Mouse (Mus musculus) mature B cell (primary cell): ENCODE data around the gene Anp32e.
"Not testable (repeated sequence)": the region's sequence is repeated elsewhere in the genome, so short reads cannot be mapped to it uniquely, and the experiment has no call there.

ENCODE experiments used
- in situ Hi-C: fragments of 300-500 bp; cut with MboI; formaldehyde crosslinking; loops from 2 replicates; pipeline ENCODE4 v1.14.3; 2019

The Anp32e gene

GRCm38 (mm10) chr3:95904568-95904967, 24.5 kb upstream of the Anp32e start, which contains the start of gene Car14:
Car14 (minus strand) TSS chr3:95904691.
- in situ Hi-C loops, result no loop called here

GRCm38 (mm10) chr3:95905146-95905939, 23.7 kb upstream of the Anp32e start:
- in situ Hi-C loops, result no loop called here

- in situ Hi-C loops, result no loop called here
Measured at GRCm38 (mm10) chr3:95905940-95906492, 23.0 kb upstream of the Anp32e start.

- in situ Hi-C loops, result no loop called here
Measured at GRCm38 (mm10) chr3:95906860-95907259, 22.2 kb upstream of the Anp32e start.

GRCm38 (mm10) chr3:95907613-95908012, 21.4 kb upstream of the Anp32e start:
- in situ Hi-C loops, result no loop called here

GRCm38 (mm10) chr3:95914706-95915105, 14.3 kb upstream of the Anp32e start:
- in situ Hi-C loops, result no loop called here

GRCm38 (mm10) chr3:95916760-95917159, 12.3 kb upstream of the Anp32e start:
- in situ Hi-C loops, result no loop called here

- in situ Hi-C loops, result not testable (repeated sequence)
Measured at GRCm38 (mm10) chr3:95920532-95920931, 8.5 kb upstream of the Anp32e start.

- in situ Hi-C loops, result not testable (repeated sequence)
Measured at GRCm38 (mm10) chr3:95923429-95923828, 5.6 kb upstream of the Anp32e start.

GRCm38 (mm10) chr3:95924185-95924584, 4.9 kb upstream of the Anp32e start:
- in situ Hi-C loops, result no loop called here

GRCm38 (mm10) chr3:95925087-95925486, 4.0 kb upstream of the Anp32e start:
- in situ Hi-C loops, result no loop called here

- in situ Hi-C loops, result no loop called here
Measured at GRCm38 (mm10) chr3:95928261-95928657, 787 bp upstream of the Anp32e start.

GRCm38 (mm10) chr3:95929581-95930470, 780 bp downstream of the Anp32e start:
- in situ Hi-C loops, result no loop called here

GRCm38 (mm10) chr3:95930471-95930789, 1.4 kb downstream of the Anp32e start:
- in situ Hi-C loops, result no loop called here

- in situ Hi-C loops, result no loop called here
Measured at GRCm38 (mm10) chr3:95931471-95931870, 2.4 kb downstream of the Anp32e start.

GRCm38 (mm10) chr3:95932157-95932556, 3.1 kb downstream of the Anp32e start:
- in situ Hi-C loops, result no loop called here

GRCm38 (mm10) chr3:95932566-95932965, 3.5 kb downstream of the Anp32e start:
- in situ Hi-C loops, result no loop called here

- in situ Hi-C loops, result no loop called here
Measured at GRCm38 (mm10) chr3:95933111-95933750, 4.2 kb downstream of the Anp32e start.

- in situ Hi-C loops, result no loop called here
Measured at GRCm38 (mm10) chr3:95934448-95934847, 5.4 kb downstream of the Anp32e start.

- in situ Hi-C loops, result no loop called here
Measured at GRCm38 (mm10) chr3:95938217-95938616, 9.2 kb downstream of the Anp32e start.

- in situ Hi-C loops, result no loop called here
Measured at GRCm38 (mm10) chr3:95938835-95939234, 9.8 kb downstream of the Anp32e start.

GRCm38 (mm10) chr3:95942749-95943148, 13.7 kb downstream of the Anp32e start:
- in situ Hi-C loops, result no loop called here
